ENCODE assay signal across 19 mouse cellular contexts in genomic region chr12:79999868-80000370, GRCm38 (mm10).
"Had no signal": no experiment of that assay in that cellular context is flagged by ENCODE, and none has a peak within 500 bp of the region (broad histone marks: within the 10 kb centered on the region; RNA-seq: fewer than 3 reads in every experiment).

No protein-coding gene starts in this region.

- DNase-seq: kidney, adult 9 months; kidney, postnatal 25 days; layer of hippocampus, adult 9-11 months; liver, postnatal 0 days; lung, postnatal 14 days; lung, postnatal 4 days; retina, postnatal 1 day; right cerebral cortex, postnatal 25 days; spleen, adult 18-20 months; thymus, adult 18-20 months; thymus, postnatal 36 days had no signal

- H3K27ac ChIP-seq: layer of hippocampus, adult 2 months; liver, embryonic 14.5 days; midbrain, embryonic 12.5 days; midbrain, embryonic 15.5 days; neural tube, embryonic 13.5 days had no signal

- H3K9me3 ChIP-seq: midbrain, embryonic 12.5 days; midbrain, embryonic 15.5 days; neural tube, embryonic 13.5 days had no signal

- H3K9ac ChIP-seq: liver, embryonic 14.5 days; liver, postnatal 0 days; midbrain, embryonic 12.5 days; midbrain, embryonic 15.5 days; neural tube, embryonic 13.5 days had no signal

- H3K4me3 ChIP-seq: layer of hippocampus, adult 2 months; midbrain, embryonic 12.5 days; midbrain, embryonic 15.5 days; myocyte; neural tube, embryonic 13.5 days had no signal

- H3K27me3 ChIP-seq: midbrain, embryonic 12.5 days; midbrain, embryonic 15.5 days; neural tube, embryonic 13.5 days had no signal

- H3K4me1 ChIP-seq: midbrain, embryonic 15.5 days had no signal

- H3K4me2 ChIP-seq: liver, embryonic 11.5 days; midbrain, embryonic 12.5 days; midbrain, embryonic 15.5 days; neural tube, embryonic 13.5 days had no signal

- ATAC-seq: intestine, postnatal 0 days; liver, postnatal 0 days; midbrain, embryonic 15.5 days had no signal

- H3K36me3 ChIP-seq: midbrain, embryonic 12.5 days; midbrain, embryonic 15.5 days; neural tube, embryonic 13.5 days had no signal
